Mouse (Mus musculus) erythroblast, embryonic 14.5 days (primary cell): ENCODE measurements around the gene Phyhd1.

Source experiments
- GATA1 ChIP-seq: IDR thresholded peaks from 2 replicates; pipeline ENCODE4 v1.6.1; 2012; ENCODE audit warnings: low read length, inconsistent platforms, mixed read lengths
- TAL1 ChIP-seq: IDR thresholded peaks from 3 replicates; pipeline ENCODE4 v1.6.1; 2012; ENCODE audit warnings: low read length, inconsistent platforms, mixed read lengths

DNA sequence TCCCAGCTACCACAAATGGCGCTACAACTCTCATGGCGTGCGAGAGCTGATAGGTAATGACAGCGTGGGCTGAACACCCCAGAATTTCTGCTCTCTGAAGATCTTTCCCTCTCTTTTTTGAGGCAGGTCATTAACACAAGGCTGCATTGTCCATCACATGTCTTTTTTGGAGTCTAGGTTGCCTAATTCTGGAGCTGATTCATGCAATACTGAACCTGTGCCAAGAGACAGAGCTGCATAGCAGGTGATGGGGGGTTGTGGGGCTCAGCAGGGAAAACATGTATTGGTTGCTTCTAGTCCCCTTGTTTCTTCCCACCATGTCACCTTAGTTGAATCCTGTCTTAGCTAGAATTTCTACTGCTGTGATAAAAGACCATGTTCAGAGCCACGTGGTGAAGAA, 59.3 kb downstream of the Phyhd1 start:
- TF ChIP-seq TAL1 (no peak), GATA1 (no peak)
